Mouse (Mus musculus) erythroblast, embryonic 14.5 days (primary cell): ENCODE measurements around the gene Ddost.

Experiments
- GATA1 ChIP-seq: IDR thresholded peaks from 2 replicates; pipeline ENCODE4 v1.6.1; 2012; ENCODE audit warnings: low read length, inconsistent platforms, mixed read lengths
- TAL1 ChIP-seq: IDR thresholded peaks from 3 replicates; pipeline ENCODE4 v1.6.1; 2012; ENCODE audit warnings: low read length, inconsistent platforms, mixed read lengths

- TF ChIP-seq GATA1: no peak
- no peak for TF ChIP-seq TAL1
Observed at GRCm38 (mm10) chr4:138336876-138337275, 32.3 kb downstream of the Ddost start.
